Mouse (Mus musculus) forebrain, embryonic 10.5 days (tissue): ENCODE results near the gene Agap1. TPM values are rescaled to one million over a fixed set of nuclear protein-coding genes. Genes with fewer than 3 reads are reported as not detected.

Experiments used
- DNase-seq: peaks from one replicate; pipeline ENCODE4 v3.0.0-alpha.2; 2017; ENCODE audit warnings: low spot score; ENCODE audit errors: extremely low spot score
- H3K27ac ChIP-seq: fragments of 300-500 bp; sonication (generic); 2 replicates; pipeline ENCODE4 v1.5.1; 2016; ENCODE audit warnings: mild to moderate bottlenecking
- H3K27me3 ChIP-seq: fragments of 300-500 bp; sonication (generic); 2 replicates; pipeline ENCODE4 v1.6.1; 2016; ENCODE audit warnings: mild to moderate bottlenecking; ENCODE audit not compliant: poor library complexity, severe bottlenecking
- H3K36me3 ChIP-seq: fragments of 300-500 bp; sonication (generic); replicated peaks from 2 replicates; pipeline ENCODE4 v1.6.1; 2016; ENCODE audit warnings: mild to moderate bottlenecking, moderate library complexity
- H3K4me1 ChIP-seq: fragments of 300-500 bp; sonication (generic); 2 replicates; pipeline ENCODE4 v1.6.1; 2016
- H3K4me3 ChIP-seq: fragments of 300-500 bp; sonication (generic); 2 replicates; pipeline ENCODE4 v1.5.1; 2016; ENCODE audit warnings: mild to moderate bottlenecking, moderate library complexity
- H3K9me3 ChIP-seq: fragments of 300-500 bp; sonication (generic); 2 replicates; pipeline ENCODE4 v1.6.1; 2016; ENCODE audit warnings: mild to moderate bottlenecking, moderate library complexity
- WGBS: fragments of 180-500 bp; shearing (Covaris S2); methylation state at CpG from one replicate; pipeline ENCODE4 v1.1.7; 2016; 5-methylcytosine and 5-hydroxymethylcytosine counted together
- polyA plus RNA-seq: library from polyadenylated mRNA; unstranded; fragments of >200 nt; fragmentation: Nextera tagmentation; extraction: Ambion mirVana; gene quantifications from 2 replicates; pipeline ENCODE4 v1.2.1, GENCODE M21; 2016

The Agap1 gene
- polyA plus RNA-seq, 1 experiment from 2014 or later, result 14.3 TPM

- peaks cover 62% of the 10 kb centered on the region; the same call in 1 of the 2 replicates for H3K27me3 ChIP-seq
- 63% methylated on average over 18 of the region's 18 CpGs for WGBS
Observed at GRCm38 (mm10) chr1:89714165-89714980, 259.8 kb downstream of the Agap1 start.

DNA sequence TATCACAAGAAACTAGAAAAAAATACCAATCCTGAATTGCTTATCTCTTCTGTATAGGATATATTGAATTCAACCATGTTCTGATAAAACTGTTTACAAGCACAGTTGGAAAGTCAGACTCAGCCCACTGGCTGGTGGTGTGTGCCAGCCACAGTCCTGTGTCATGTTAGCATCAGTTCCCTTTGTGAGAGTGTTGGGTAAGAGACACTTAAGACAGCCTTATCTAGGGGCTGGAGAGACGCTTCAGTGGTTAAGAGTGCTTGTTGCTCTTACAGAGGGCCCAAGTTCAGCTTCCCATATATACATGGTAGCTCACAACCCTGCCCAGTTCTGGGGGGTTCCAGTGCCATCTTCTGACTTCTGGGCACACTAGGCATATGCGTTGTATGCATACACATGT, 261.6 kb downstream of the Agap1 start:
- Histone ChIP-seq H3K27ac (no peak overlapping the region), H3K4me3 (no peak overlapping the region), H3K4me1 (peaks cover 36% of the 10 kb centered on the region), H3K9me3 (no peaks in the 10 kb centered on the region), H3K27me3 (peaks cover 43% of the 10 kb centered on the region; the same call in 1 of the 2 replicates), H3K36me3 (peaks cover 20% of the 10 kb centered on the region)
- no peak for DNase-seq
- 90% methylated on average over 2 of the region's 2 CpGs for WGBS

More at GRCm38 (mm10) chr1:89714165-89714980, 259.8 kb downstream of the Agap1 start:
- Histone ChIP-seq H3K4me3 (no peak overlapping the region), H3K27ac (no peak overlapping the region), H3K4me1 (peaks cover 38% of the 10 kb centered on the region), H3K9me3 (no peaks in the 10 kb centered on the region), H3K36me3 (peaks cover 21% of the 10 kb centered on the region)
- DNase-seq, result no peak

GRCm38 (mm10) chr1:89717100-89717499, 262.5 kb downstream of the Agap1 start:
- Histone ChIP-seq H3K27me3 (peaks cover 36% of the 10 kb centered on the region; the same call in 1 of the 2 replicates), H3K4me1 (peaks cover 36% of the 10 kb centered on the region), H3K27ac (no peak overlapping the region), H3K9me3 (no peaks in the 10 kb centered on the region), H3K36me3 (peaks cover 16% of the 10 kb centered on the region), H3K4me3 (no peak overlapping the region)
- no peak for DNase-seq
- 92% methylated on average over 4 of the region's 4 CpGs for WGBS

DNA sequence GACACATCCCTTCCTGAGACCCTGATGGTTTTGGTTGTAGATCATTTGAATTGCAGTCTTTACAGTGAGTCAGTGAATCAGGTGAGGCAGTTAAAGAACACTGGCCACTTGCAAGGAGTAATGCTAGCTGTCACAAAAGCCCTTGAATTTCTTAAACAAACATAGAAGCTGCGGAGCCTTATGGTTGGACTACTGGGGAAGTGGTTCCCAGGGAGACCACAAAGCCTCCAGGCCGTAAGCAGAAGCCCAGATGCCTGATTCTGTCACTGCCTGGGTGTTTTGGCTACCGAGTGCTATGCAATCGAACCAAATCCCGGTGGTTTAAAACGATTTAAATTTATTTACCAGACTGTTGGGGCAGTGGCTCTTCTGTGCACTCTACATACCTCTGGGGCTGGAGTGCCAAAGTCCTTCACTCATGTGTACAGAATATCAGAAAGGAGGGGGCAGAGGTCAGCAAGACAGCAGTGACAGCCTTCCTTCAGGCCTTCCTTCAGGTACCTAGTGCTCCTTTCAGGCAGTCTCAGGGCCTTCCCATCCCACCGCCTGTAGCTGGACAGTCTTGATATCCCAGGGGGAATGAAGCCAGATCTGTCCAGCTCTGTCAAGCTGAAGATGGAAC, 264.3 kb downstream of the Agap1 start:
- Histone ChIP-seq H3K27ac (no peak overlapping the region), H3K36me3 (peaks cover 7% of the 10 kb centered on the region; the same call in 1 of the 2 replicates), H3K27me3 (peaks cover 23% of the 10 kb centered on the region; the same call in 1 of the 2 replicates), H3K9me3 (no peaks in the 10 kb centered on the region), H3K4me3 (no peak overlapping the region), H3K4me1 (peaks cover 33% of the 10 kb centered on the region)
- 75% methylated on average over 7 of the region's 7 CpGs for WGBS
- no peak for DNase-seq

DNA sequence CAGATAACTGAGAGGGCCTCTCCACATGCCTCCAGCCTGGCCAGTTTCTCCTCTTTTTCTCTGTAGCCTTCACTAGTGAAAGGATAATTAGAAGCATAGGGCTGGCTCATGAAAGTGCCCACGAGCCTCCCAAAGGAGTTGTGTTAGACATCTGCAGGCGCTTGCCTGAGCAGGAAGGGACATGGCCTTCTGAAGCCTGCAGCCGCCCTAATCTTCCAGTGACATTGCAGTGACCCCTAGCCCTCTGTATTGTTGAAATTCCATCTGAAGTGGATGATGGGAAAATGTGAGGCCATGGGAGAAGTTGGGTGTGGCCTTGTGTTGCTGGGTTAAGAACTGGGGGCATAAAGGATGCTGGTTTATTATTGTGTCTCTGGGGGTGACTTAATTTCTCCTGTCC, 269.5 kb downstream of the Agap1 start:
- H3K4me3 ChIP-seq, result no peak overlapping the region
- peaks cover 35% of the 10 kb centered on the region for H3K36me3 ChIP-seq
- no peaks in the 10 kb centered on the region for H3K9me3 ChIP-seq
- peaks cover 4% of the 10 kb centered on the region; the same call in 1 of the 2 replicates for H3K27me3 ChIP-seq
- H3K4me1 ChIP-seq, result peaks cover 28% of the 10 kb centered on the region
- 34% methylated on average over 3 of the region's 3 CpGs for WGBS
- peak overlapping the region; percentile 62; the same call in 1 of the 2 replicates for H3K27ac ChIP-seq
- no peak for DNase-seq

DNA sequence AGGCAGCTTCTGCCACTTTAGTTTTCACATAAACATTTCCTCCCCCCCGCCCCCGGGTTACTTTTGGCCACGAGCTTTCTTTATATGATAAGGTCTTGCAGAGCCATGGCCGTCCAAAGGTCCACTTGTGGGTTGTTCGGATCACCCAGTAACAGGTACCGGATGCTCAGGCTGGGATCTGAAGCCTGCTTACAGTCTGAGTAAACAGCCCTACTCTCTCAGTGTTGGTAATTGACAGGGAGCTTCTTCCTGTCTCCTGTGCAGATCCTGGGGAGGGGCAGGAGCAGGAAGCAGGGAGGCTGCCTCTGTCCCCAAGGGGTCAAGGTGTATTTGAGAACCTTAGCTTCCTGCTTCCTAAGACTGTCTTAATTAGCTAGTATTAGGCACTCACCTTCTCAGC, 269.9 kb downstream of the Agap1 start:
- 80% methylated on average over 6 of the region's 6 CpGs for WGBS
- DNase-seq, result no peak
- no peaks in the 10 kb centered on the region for H3K9me3 ChIP-seq
- no peak overlapping the region for H3K4me3 ChIP-seq
- H3K36me3 ChIP-seq, result peaks cover 36% of the 10 kb centered on the region
- H3K4me1 ChIP-seq, result peaks cover 28% of the 10 kb centered on the region
- peaks cover 4% of the 10 kb centered on the region; the same call in 1 of the 2 replicates for H3K27me3 ChIP-seq
- peak overlapping the region; percentile 62 for H3K27ac ChIP-seq

DNA sequence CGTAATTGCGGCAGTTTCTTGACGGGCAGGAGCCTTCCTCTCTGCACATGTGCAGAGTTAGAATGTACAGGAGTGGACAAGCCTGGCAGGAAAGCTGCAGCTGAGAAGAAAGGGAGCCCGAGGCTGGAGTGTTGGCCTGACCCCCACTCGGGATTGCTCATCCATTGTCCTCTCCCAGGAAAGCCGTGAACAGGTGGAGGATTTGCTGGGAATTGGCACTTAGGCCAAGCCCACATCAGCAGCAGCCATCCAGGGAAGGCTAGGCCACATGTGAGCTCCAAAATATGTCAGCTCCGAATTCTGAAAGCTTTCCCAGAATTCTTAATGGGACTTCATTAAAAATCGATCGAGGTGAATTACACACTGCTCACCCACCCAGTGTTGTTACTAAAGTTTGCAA, 270.4 kb downstream of the Agap1 start:
- whole genome bisulfite sequencing, result 66% methylated on average over 9 of the region's 9 CpGs
- peaks cover 28% of the 10 kb centered on the region for H3K4me1 ChIP-seq
- peaks cover 4% of the 10 kb centered on the region; the same call in 1 of the 2 replicates for H3K27me3 ChIP-seq
- no peak overlapping the region for H3K4me3 ChIP-seq
- no peaks in the 10 kb centered on the region for H3K9me3 ChIP-seq
- peak overlapping the region; percentile 62 for H3K27ac ChIP-seq
- DNase-seq, result no peak
- peaks cover 38% of the 10 kb centered on the region for H3K36me3 ChIP-seq

- WGBS, result 96% methylated on average over 6 of the region's 6 CpGs
- Histone ChIP-seq H3K27me3 (peaks cover 22% of the 10 kb centered on the region; the same call in 1 of the 2 replicates), H3K27ac (no peak overlapping the region), H3K4me3 (no peak overlapping the region), H3K9me3 (no peaks in the 10 kb centered on the region), H3K4me1 (peaks cover 21% of the 10 kb centered on the region), H3K36me3 (peaks cover 62% of the 10 kb centered on the region)
- no peak for DNase-seq
Observed at GRCm38 (mm10) chr1:89728481-89728880, 273.9 kb downstream of the Agap1 start.

DNA sequence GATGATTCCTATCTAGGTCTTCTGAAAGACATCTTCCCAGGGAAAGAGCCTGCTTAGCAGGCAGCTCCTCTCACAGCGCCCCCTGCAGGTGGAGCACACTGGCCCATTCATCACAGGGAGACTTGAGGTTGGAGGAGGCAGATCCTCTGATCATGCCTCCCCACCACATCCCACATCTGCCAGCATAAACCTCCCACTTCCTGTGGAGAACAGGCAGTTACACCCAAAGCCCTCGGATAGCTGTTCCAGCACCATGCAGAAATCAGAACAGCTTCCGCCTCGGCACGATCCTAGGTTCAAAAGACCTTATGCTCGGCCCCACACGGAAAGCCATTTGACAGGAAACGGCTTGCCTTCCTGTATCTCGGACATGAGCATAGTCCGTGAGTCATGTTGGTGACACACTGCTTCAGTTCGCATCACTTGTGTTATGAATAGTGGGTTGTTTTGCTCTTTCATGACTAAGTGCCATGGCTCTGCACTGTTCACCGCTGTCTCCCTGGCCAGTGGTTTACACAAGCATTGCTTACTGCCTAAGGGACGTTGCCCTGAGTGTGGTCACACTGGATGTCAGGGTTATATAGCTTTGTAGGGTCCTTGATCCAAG, 276.1 kb downstream of the Agap1 start:
- DNase-seq, result no peak
- Histone ChIP-seq H3K4me3 (no peak overlapping the region), H3K27ac (no peak overlapping the region), H3K9me3 (no peaks in the 10 kb centered on the region), H3K27me3 (peaks cover 43% of the 10 kb centered on the region), H3K4me1 (peaks cover 8% of the 10 kb centered on the region), H3K36me3 (peaks cover 65% of the 10 kb centered on the region)
- 89% methylated on average over 13 of the region's 13 CpGs for WGBS

- Histone ChIP-seq H3K4me3 (no peak overlapping the region), H3K4me1 (peaks cover 18% of the 10 kb centered on the region), H3K27me3 (peaks cover 75% of the 10 kb centered on the region), H3K27ac (no peak overlapping the region), H3K36me3 (peaks cover 46% of the 10 kb centered on the region), H3K9me3 (no peaks in the 10 kb centered on the region)
- 71% methylated on average over 9 of the region's 9 CpGs for WGBS
- no peak for DNase-seq
Observed at GRCm38 (mm10) chr1:89734368-89734767, 279.8 kb downstream of the Agap1 start.

- WGBS, result 94% methylated on average over 6 of the region's 6 CpGs
- Histone ChIP-seq H3K4me1 (peaks cover 26% of the 10 kb centered on the region), H3K36me3 (peaks cover 43% of the 10 kb centered on the region), H3K27me3 (peaks cover 82% of the 10 kb centered on the region), H3K27ac (no peak overlapping the region), H3K4me3 (no peak overlapping the region), H3K9me3 (no peaks in the 10 kb centered on the region)
- DNase-seq, result no peak
Observed at GRCm38 (mm10) chr1:89735146-89735545, 280.5 kb downstream of the Agap1 start.

GRCm38 (mm10) chr1:89736021-89736420, 281.4 kb downstream of the Agap1 start:
- Histone ChIP-seq H3K36me3 (peaks cover 40% of the 10 kb centered on the region), H3K27ac (no peak overlapping the region), H3K4me1 (peaks cover 30% of the 10 kb centered on the region), H3K9me3 (no peaks in the 10 kb centered on the region), H3K27me3 (peaks cover 91% of the 10 kb centered on the region), H3K4me3 (no peak overlapping the region)
- DNase-seq, result no peak
- 95% methylated on average over 6 of the region's 6 CpGs for WGBS
